ENCODE assay signal across 9 mouse cellular contexts in the genomic region with DNA sequence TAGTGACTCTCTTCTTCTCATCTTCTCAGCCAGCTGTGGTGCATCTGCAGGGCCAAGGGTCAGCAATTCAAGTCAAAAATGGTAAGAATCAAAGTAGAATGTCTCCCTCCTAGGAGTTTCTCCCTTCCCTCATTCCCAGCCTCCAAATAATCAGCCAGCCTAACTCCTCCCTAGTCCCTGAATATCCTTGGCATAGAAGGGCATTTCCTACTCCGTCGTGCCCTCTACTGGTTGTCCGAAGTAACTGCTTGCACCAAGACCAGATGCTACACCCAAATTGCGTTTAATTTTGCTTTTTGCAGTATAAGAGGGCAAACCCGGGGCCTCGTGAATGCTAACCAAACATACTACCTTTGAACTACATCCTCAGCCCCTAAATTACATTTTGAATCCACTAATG. TPM values are rescaled to one million over a fixed set of nuclear protein-coding genes. Genes with fewer than 3 reads are reported as not detected.
DNase-seq lines count a peak whose midpoint lies in the region; ATAC-seq and TF ChIP-seq lines count a peak whose summit lies in the region.
"Had no signal": no experiment of that assay in that cellular context is flagged by ENCODE, and none has a peak within 500 bp of the region (broad histone marks: within the 10 kb centered on the region; RNA-seq: fewer than 3 reads in every experiment).

No protein-coding gene starts in this region.

- no peak overlapping the region for H3K27ac ChIP-seq in heart, postnatal 0 days (ENCODE audit: low read depth)
- H3K27ac ChIP-seq in heart, embryonic 12.5 days (ENCODE audit: poor library complexity, severe bottlenecking), result no peak overlapping the region
- H3K27ac ChIP-seq in kidney, postnatal 0 days, result no peak overlapping the region
- no peak overlapping the region for H3K27ac ChIP-seq in midbrain, postnatal 0 days (ENCODE audit: low read depth, low read length)

- no peak overlapping the region for H3K4me3 ChIP-seq in heart, postnatal 0 days (ENCODE audit: low read depth, low read length)
- no peak overlapping the region for H3K4me3 ChIP-seq in heart, embryonic 12.5 days
- no peak overlapping the region for H3K4me3 ChIP-seq in kidney, postnatal 0 days (replicated peaks; ENCODE audit: low read depth, low read length)
- H3K4me3 ChIP-seq in midbrain, postnatal 0 days (ENCODE audit: low read depth, low read length), result no peak overlapping the region

- WGBS in heart, postnatal 0 days, result 29% methylated on average over 6 of the region's 6 CpGs
- 25% methylated on average over 6 of the region's 6 CpGs for WGBS in heart, embryonic 12.5 days
- WGBS in kidney, postnatal 0 days, result 38% methylated on average over 6 of the region's 6 CpGs
- 37% methylated on average over 6 of the region's 6 CpGs for WGBS in midbrain, postnatal 0 days

- no peak for TF ChIP-seq EP300 in heart, postnatal 0 days (IDR thresholded peaks at IDR 0.05; ENCODE audit: low read depth)

- no peak overlapping the region for H3K9ac ChIP-seq in heart, postnatal 0 days (replicated peaks; ENCODE audit: low read depth, low read length)
- H3K9ac ChIP-seq in heart, embryonic 12.5 days, result no peak overlapping the region
- H3K9ac ChIP-seq in kidney, postnatal 0 days (ENCODE audit: low read depth, low read length), result no peak overlapping the region
- no peak overlapping the region for H3K9ac ChIP-seq in midbrain, postnatal 0 days (replicated peaks; ENCODE audit: low read length, poor library complexity, severe bottlenecking)

- peak; percentile 71 for TF ChIP-seq CTCF in heart, postnatal 0 days (IDR thresholded peaks at IDR 0.05; ENCODE audit: low read depth)
- peak; percentile 75 for TF ChIP-seq CTCF in kidney, postnatal 0 days (IDR thresholded peaks at IDR 0.05; ENCODE audit: low read depth)
- peak; percentile 78 for TF ChIP-seq CTCF in midbrain, postnatal 0 days (IDR thresholded peaks at IDR 0.05)

- no peaks in the 10 kb centered on the region for H3K4me1 ChIP-seq in heart, postnatal 0 days (ENCODE audit: control insufficient read depth, insufficient read depth)
- no peaks in the 10 kb centered on the region for H3K4me1 ChIP-seq in heart, embryonic 12.5 days (replicated peaks)
- no peaks in the 10 kb centered on the region for H3K4me1 ChIP-seq in kidney, postnatal 0 days (replicated peaks; ENCODE audit: insufficient read depth, low read length)
- H3K4me1 ChIP-seq in midbrain, postnatal 0 days (ENCODE audit: insufficient read depth, low read length), result no peaks in the 10 kb centered on the region

- peak; percentile 30 for DNase-seq in heart, postnatal 0 days (ENCODE audit: low spot score)
- DNase-seq in thymus, postnatal 25 days, result peak; percentile 1
- no peak for DNase-seq in thymus, postnatal 14 days
- peak; percentile 54 for DNase-seq in kidney, postnatal 0 days (ENCODE audit: low spot score)
- peak; percentile 62 for DNase-seq in midbrain, postnatal 0 days (ENCODE audit: low spot score)
- DNase-seq in spleen, postnatal 4 days (ENCODE audit: low spot score in 2 of 2), result no peak

- H3K27me3 ChIP-seq in heart, postnatal 0 days (ENCODE audit: control insufficient read depth, insufficient read depth, low read length), result no peaks in the 10 kb centered on the region
- no peaks in the 10 kb centered on the region for H3K27me3 ChIP-seq in heart, embryonic 12.5 days (replicated peaks)
- H3K27me3 ChIP-seq in kidney, postnatal 0 days (ENCODE audit: insufficient read depth, low read length), result no peaks in the 10 kb centered on the region
- H3K27me3 ChIP-seq in midbrain, postnatal 0 days (ENCODE audit: insufficient read depth, low read length), result peaks cover 4% of the 10 kb centered on the region; the same call in 1 of the 2 replicates

- H3K36me3 ChIP-seq in heart, postnatal 0 days (replicated peaks; ENCODE audit: control insufficient read depth, insufficient read depth, low read length), result no peaks in the 10 kb centered on the region
- H3K36me3 ChIP-seq in heart, embryonic 12.5 days, result no peaks in the 10 kb centered on the region
- H3K36me3 ChIP-seq in kidney, postnatal 0 days (ENCODE audit: insufficient read depth, low read length), result no peaks in the 10 kb centered on the region
- H3K36me3 ChIP-seq in midbrain, postnatal 0 days (ENCODE audit: insufficient read depth, low read length), result no peaks in the 10 kb centered on the region

- H3K4me2 ChIP-seq in heart, postnatal 0 days (ENCODE audit: low read depth, low read length), result no peak overlapping the region
- H3K4me2 ChIP-seq in heart, embryonic 12.5 days, result no peak overlapping the region
- no peak overlapping the region for H3K4me2 ChIP-seq in kidney, postnatal 0 days (ENCODE audit: low read length)
- H3K4me2 ChIP-seq in midbrain, postnatal 0 days (ENCODE audit: low read depth, low read length, poor library complexity, severe bottlenecking), result no peak overlapping the region

- no peaks in the 10 kb centered on the region for H3K9me3 ChIP-seq in heart, postnatal 0 days (replicated peaks; ENCODE audit: control insufficient read depth, low read length)
- H3K9me3 ChIP-seq in heart, embryonic 12.5 days (replicated peaks), result peaks cover 2% of the 10 kb centered on the region; the same call in 1 of the 2 replicates
- H3K9me3 ChIP-seq in kidney, postnatal 0 days (replicated peaks; ENCODE audit: low read length), result no peaks in the 10 kb centered on the region
- no peaks in the 10 kb centered on the region for H3K9me3 ChIP-seq in midbrain, postnatal 0 days (ENCODE audit: low read length)

- ATAC-seq in heart, postnatal 0 days (ENCODE audit: insufficient read depth, low read depth), result no peak
- ATAC-seq in heart, embryonic 12.5 days (ENCODE audit: insufficient number of reproducible peaks, low FRiP score), result no peak
- ATAC-seq in common myeloid progenitor, adult 5-6 weeks (replicated peaks; ENCODE audit: low read depth, poor library complexity, severe bottlenecking), result peak; percentile 63
- no peak for ATAC-seq in kidney, postnatal 0 days (replicated peaks; ENCODE audit: low FRiP score, low read depth)
- no peak for ATAC-seq in midbrain, postnatal 0 days (ENCODE audit: low FRiP score)

RNA-seq across cellular contexts. Expression of gene Otud6a, which starts 36.5 kb away (rescaled TPM):
- total RNA-seq in heart, postnatal 0 days (2014; rRNA removed; ENCODE audit: low replicate concordance), result not detected in 2 replicates
- not detected in 2 replicates for polyA plus RNA-seq in heart, postnatal 0 days (2015; fragmentation: Nextera tagmentation; extraction: Ambion mirVana)
- not detected in 2 replicates for polyA plus RNA-seq in heart, embryonic 12.5 days (2016; fragmentation: Nextera tagmentation; extraction: Ambion mirVana)
- total RNA-seq in common myeloid progenitor, adult 5-6 weeks (2017), result not detected in 2 replicates
- not detected in 2 replicates for polyA plus RNA-seq in kidney, postnatal 0 days (2015; fragmentation: Nextera tagmentation; extraction: Ambion mirVana)
- not detected in 2 replicates for total RNA-seq in midbrain, postnatal 0 days (2014; rRNA removed)
- polyA plus RNA-seq in midbrain, postnatal 0 days (2015; fragmentation: Nextera tagmentation; extraction: Ambion mirVana), result not detected in 2 replicates
- total RNA-seq: layer of hippocampus, postnatal 36 days had no signal

RNA-seq across cellular contexts. Expression of gene Awat2, which starts 50.2 kb away (rescaled TPM):
- not detected in 2 replicates for total RNA-seq in heart, postnatal 0 days (2014; rRNA removed; ENCODE audit: low replicate concordance)
- polyA plus RNA-seq in heart, postnatal 0 days (2015; fragmentation: Nextera tagmentation; extraction: Ambion mirVana), result 0.07 TPM in 1 of 2 replicates, not detected in the other
- polyA plus RNA-seq in heart, embryonic 12.5 days (2016; fragmentation: Nextera tagmentation; extraction: Ambion mirVana), result 0.12 TPM in 1 of 2 replicates, not detected in the other
- total RNA-seq in common myeloid progenitor, adult 5-6 weeks (2017), result 0.82 TPM in 1 of 2 replicates, not detected in the other
- polyA plus RNA-seq in kidney, postnatal 0 days (2015; fragmentation: Nextera tagmentation; extraction: Ambion mirVana), result 0.32 and 0.38 TPM in 2 replicates
- total RNA-seq in midbrain, postnatal 0 days (2014; rRNA removed), result not detected in 2 replicates
- polyA plus RNA-seq in midbrain, postnatal 0 days (2015; fragmentation: Nextera tagmentation; extraction: Ambion mirVana), result 0.10 TPM in 1 of 2 replicates, not detected in the other

Comparison
In these comparisons a context has a peak if more than half of its experiments do, and no peak if none do; other contexts are left out.
1. DNase-seq: peak in heart, postnatal 0 days (single experiment), thymus, postnatal 25 days (single experiment), kidney, postnatal 0 days (single experiment) and midbrain, postnatal 0 days (single experiment); none in thymus, postnatal 14 days (single experiment) and spleen, postnatal 4 days (0 of 2).
2. Peak in every context shown above with its lines, with median percentiles within 50 percentile points of each other: CTCF ChIP-seq.